Mouse (Mus musculus): Measurements from ENCODE around the gene Kif1b.

The Kif1b gene

GRCm38 (mm10) chr4:149307596-149308490, at the start of gene Kif1b:
Gene Kif1b, minus strand, starts transcription at chr4:149307693.
- DNase-seq: peak; percentile 100

GRCm38 (mm10) chr4:149354671-149355070, 47.2 kb upstream of the Kif1b start:
- no peak for DNase-seq

GRCm38 (mm10) chr4:149351596-149352150, 44.2 kb upstream of the Kif1b start:
- DNase-seq: no peak

GRCm38 (mm10) chr4:149348963-149349362, 41.5 kb upstream of the Kif1b start:
- DNase-seq: no peak

GRCm38 (mm10) chr4:149345873-149346272, 38.4 kb upstream of the Kif1b start:
- DNase-seq: no peak

GRCm38 (mm10) chr4:149344311-149344710, 36.8 kb upstream of the Kif1b start:
- DNase-seq: no peak

- no peak for DNase-seq
These were observed 33.2 kb upstream of the Kif1b start for GRCm38 (mm10) chr4:149340680-149341079.

GRCm38 (mm10) chr4:149339426-149340214, 32.1 kb upstream of the Kif1b start:
- no peak for DNase-seq

GRCm38 (mm10) chr4:149338137-149338536, 30.6 kb upstream of the Kif1b start:
- DNase-seq: no peak

GRCm38 (mm10) chr4:149337353-149337752, 29.9 kb upstream of the Kif1b start:
- peak; percentile 51 to 56 for DNase-seq

GRCm38 (mm10) chr4:149336302-149336701, 28.8 kb upstream of the Kif1b start:
- DNase-seq: no peak

GRCm38 (mm10) chr4:149334881-149335280, 27.4 kb upstream of the Kif1b start:
- DNase-seq: peak; percentile 84 to 90

GRCm38 (mm10) chr4:149332726-149333125, 25.2 kb upstream of the Kif1b start:
- no peak for DNase-seq

GRCm38 (mm10) chr4:149330495-149330894, 23.0 kb upstream of the Kif1b start:
- no peak for DNase-seq

- no peak for DNase-seq
These were observed 21.2 kb upstream of the Kif1b start for GRCm38 (mm10) chr4:149328735-149329134.

- no peak for DNase-seq
These were observed 19.8 kb upstream of the Kif1b start for GRCm38 (mm10) chr4:149327281-149327680.

GRCm38 (mm10) chr4:149325411-149326162, 18.1 kb upstream of the Kif1b start:
- DNase-seq: no peak

GRCm38 (mm10) chr4:149323730-149324129, 16.2 kb upstream of the Kif1b start:
- no peak for DNase-seq

GRCm38 (mm10) chr4:149322718-149323117, 15.2 kb upstream of the Kif1b start:
- DNase-seq: no peak

- DNase-seq: no peak
These were observed 14.8 kb upstream of the Kif1b start for GRCm38 (mm10) chr4:149322286-149322685.

GRCm38 (mm10) chr4:149319088-149319487, 11.6 kb upstream of the Kif1b start:
- no peak for DNase-seq

- peak; percentile 87 to 90 for DNase-seq
These were observed 9.9 kb upstream of the Kif1b start for GRCm38 (mm10) chr4:149317387-149317786.

All from cerebellum, postnatal 25 days (tissue).